Mouse (Mus musculus): ENCODE data around the gene Rnf220.

Rnf220 gene

GRCm38 (mm10) chr4:117487471-117487870 is 9.4 kb downstream of the Rnf220 start:
- no peak for DNase-seq (ENCODE audit: low read depth)

DNA sequence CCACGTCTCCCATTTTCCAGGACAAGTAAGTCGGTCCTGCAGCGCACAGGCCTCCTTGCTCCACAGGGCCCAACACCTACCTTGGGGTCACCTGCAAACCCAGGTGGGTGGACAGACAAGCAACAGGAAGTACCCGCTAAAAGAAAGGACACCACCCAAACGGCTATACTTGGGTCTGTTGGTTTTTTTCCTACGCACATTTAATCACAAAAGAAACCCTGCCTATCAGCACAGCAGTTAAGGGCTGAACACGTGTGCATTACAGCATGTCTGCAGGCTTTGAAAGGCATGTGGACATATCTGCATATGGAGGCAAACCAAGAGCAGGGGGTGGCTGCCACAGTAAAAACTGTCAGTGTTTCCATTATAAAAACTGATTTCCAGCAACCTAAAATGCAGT is 10.7 kb downstream of the Rnf220 start:
- DNase-seq (ENCODE audit: low read depth) = no peak

DNA sequence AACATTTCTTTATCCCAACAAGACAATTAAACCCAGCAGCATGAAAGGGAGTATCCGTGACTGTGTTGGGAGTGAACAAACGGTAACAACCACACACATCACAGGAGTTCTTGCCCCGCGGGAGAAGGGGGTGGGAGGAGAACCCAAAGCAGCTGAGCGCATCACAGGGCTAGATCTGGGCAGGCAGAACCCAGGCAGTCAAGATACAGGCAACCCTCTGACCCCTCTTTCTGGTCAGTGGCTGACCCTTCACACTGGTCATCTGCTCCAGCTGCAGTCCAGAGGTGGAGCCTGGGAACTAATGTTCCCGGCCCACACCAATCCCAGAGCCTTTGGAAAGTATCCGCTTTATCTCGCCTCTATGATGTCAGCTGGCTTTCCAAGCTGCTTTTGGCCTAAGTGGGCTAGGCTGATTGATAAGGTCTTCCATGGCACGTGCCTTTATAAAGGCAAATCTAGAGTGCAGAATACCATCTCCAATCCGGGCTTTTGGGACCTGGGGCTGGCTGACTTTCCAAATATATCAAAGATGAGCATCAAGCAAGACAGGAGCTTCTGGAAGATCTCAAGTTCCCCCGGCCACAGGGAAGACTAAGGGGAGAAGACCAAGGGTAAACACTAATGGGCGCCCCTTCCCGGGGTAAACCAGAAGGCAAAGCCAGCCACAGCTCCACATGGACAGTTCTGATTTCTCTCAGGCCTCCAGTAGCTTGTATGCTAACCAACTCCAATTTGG is 11.6 kb downstream of the Rnf220 start:
- no peak for DNase-seq (ENCODE audit: low read depth)

DNA sequence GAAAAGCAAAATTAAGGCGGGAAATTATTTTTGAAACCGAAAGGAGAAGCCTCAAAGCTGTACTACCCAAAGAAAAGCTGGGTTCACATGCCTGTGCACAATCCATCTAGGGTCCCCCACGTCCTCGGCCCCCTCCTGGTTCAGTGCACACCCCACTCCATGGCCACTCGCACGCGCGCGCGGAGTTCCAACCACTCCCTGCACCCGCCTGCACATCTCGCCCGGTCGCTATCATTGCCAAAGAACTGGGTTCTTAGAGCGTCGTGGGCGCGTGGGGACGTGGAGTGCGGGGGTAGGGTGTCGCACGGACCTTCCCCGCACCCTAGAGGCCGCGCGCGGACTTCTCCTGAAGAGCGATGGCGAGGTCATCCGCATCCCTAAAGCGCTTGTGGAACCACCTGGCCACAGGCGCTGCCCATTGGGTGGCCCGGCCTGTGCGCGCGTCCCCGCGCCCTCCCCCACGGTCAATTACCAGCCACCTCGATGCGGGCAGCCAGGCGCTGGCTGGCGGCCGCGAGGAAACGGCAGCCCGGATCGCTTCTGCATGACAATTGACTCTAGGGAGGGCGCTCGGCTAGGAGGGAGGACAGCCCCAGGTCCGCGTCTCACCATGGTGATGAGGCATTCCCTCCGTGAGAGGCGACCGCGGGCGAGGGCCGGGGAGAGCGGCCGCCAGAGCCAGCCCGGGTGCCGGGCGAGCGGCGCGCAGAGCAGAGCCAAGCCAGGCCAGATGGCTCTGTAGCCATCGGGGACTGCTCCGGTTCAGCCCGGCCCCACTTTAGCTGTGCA is 12.4 kb downstream of the Rnf220 start:
- DNase-seq (ENCODE audit: low read depth) = no peak

GRCm38 (mm10) chr4:117483931-117484255 is 13.0 kb downstream of the Rnf220 start:
- no peak for DNase-seq (ENCODE audit: low read depth)

DNA sequence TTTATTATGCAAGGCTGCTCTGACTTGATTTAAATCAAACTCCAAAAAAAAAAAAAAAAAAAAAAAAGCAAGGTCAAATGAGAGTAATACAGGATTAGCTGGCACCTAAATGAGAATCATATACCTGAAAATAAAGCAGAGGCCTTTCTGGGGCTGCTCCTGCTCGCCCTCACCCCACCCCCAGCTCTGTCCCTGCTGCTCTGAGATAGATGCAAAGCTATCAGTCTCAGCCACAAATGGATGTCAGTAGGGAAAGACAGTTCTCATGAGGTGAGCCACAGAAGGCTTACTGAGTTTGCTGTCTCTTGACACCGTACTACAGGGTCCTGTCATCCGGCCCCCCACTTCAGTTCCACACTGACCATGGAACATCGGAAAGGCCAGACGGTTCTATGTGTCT is 14.7 kb downstream of the Rnf220 start:
- no peak for DNase-seq (ENCODE audit: low read depth)

GRCm38 (mm10) chr4:117480611-117481445 is 16.0 kb downstream of the Rnf220 start:
- DNase-seq (ENCODE audit: low read depth) = no peak

DNA sequence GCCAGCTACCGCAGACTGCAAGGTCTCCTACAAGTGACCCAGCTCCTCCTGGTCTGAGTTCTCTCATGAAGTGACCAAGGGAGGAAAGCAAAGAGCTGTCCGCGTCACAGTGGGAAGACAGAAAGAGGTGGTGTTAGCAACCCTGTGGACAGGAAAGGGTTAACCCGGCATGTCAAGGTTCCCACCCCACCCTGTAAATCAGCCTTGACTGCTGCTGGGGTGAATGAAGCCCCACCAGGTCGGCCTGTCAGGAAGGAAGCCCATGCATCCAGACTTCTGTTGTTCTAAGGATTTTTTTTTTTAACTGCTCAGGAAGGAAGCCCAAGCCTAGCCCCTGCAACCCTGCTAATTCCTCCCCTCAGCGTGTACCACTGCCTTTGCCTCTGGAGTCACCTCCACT is 16.9 kb downstream of the Rnf220 start:
- no peak for DNase-seq (ENCODE audit: low read depth)

DNA sequence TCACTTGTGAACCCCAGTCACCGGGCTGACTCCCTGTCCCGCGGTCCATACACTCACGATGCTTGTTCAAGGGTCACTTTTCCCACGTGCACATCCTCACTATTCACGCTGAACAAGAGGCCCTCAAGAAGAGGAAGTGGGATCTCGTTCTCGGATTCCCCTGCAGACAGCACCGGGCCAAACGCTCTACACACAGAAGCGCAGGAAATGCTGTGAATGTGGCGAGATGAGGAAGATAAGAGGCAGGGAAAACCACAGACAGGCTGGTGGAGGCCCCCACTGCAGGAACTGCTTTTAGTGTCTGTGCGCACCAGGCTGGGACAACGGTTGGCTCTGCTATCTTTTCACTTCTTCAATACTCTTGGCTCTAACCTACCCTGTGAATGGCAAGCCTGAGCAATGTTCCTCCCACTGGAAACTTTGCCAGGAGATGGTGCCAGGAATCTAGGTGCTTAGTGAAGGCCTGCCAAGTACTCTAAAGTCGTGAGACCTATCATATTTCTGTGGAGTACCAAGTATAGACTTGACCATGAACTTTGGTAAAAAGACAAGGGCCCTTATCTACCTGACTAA is 18.7 kb downstream of the Rnf220 start:
- no peak for DNase-seq (ENCODE audit: low read depth)

DNA sequence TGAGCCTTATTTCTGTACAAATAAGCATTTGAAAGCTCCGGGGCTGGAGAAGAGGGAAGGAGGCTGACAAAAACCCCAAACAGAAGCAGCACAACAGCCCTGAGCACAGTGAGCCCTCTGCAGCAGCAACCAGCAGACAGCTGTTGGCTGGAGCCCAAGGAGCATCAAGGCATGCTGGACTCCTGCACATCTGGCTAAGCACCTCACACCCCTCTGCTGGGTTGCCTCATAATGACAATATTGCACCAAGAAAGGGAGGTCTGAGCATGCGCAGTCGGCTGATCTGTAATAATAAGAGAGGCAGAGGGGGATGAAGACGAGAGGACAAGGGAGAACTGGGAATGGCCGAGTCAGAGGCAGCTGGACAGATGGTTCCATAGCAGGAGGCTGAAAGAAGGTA is 19.5 kb downstream of the Rnf220 start:
- no peak for DNase-seq (ENCODE audit: low read depth)

GRCm38 (mm10) chr4:117476777-117477176 is 20.1 kb downstream of the Rnf220 start:
- no peak for DNase-seq (ENCODE audit: low read depth)

DNA sequence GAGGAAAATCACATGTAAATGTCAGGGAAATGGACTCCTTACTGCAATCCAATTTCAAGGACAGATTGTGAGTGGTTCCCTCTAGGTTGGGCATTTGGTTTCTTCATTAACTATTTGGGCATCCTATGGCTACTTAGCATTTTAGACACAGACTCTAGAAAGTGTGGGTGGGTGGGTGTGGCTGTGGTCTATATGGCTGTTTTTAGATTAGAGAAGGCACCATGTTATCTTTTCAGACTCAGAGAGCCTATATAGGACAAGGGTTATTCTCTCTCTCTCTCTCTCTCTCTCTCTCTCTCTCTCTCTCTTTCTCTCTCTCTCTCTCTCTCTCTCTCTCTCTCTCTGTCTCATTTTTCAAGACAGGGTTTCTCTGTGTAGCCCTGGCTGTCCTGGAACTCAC is 20.5 kb downstream of the Rnf220 start:
- no peak for DNase-seq (ENCODE audit: low read depth)

GRCm38 (mm10) chr4:117473985-117474354 is 22.9 kb downstream of the Rnf220 start:
- DNase-seq (ENCODE audit: low read depth) = no peak

GRCm38 (mm10) chr4:117473291-117473984 is 23.4 kb downstream of the Rnf220 start:
- no peak for DNase-seq (ENCODE audit: low read depth)

DNA sequence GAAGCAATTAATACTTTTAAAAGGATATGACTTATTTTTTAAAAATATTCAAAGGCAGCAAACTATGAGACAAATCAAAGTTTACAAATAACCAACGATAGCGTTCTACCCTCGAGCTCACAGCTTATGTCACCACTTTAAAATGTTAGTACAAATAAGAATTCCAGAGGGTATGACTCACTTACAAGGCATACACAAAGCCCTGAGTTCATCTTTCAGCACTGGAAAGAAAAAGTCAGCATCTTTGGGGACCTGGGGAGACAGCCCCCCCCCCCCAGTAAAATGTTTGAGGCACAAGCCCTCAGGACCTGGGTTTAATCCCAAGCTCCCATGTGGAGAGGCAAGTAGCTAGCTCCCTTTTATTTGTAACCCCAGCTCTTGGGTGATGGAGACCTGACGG is 27.4 kb downstream of the Rnf220 start:
- DNase-seq (ENCODE audit: low read depth) = no peak

DNA sequence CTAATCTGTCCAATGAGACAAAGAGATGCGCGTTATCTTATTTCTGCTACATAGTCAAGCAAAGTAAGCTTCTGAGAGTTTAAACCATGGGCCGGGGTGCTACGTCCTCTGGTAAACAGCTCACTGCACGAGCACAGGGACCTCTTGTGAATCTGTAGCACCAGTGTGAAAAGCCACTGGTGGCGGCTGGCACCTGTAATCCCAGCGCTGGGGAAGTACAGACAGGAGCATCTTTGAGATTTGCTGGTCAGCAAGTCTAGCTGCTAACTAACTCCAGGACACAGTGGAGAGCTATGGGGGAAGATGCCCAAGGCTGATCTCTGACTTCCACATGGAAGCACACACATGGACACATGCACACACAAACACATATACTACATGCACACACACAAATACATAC is 28.9 kb downstream of the Rnf220 start:
- no peak for DNase-seq (ENCODE audit: low read depth)

- DNase-seq (ENCODE audit: low read depth) = no peak
These were observed 47.7 kb downstream of the Rnf220 start for GRCm38 (mm10) chr4:117449151-117449550.

GRCm38 (mm10) chr4:117447926-117448325 is 48.9 kb downstream of the Rnf220 start:
- no peak for DNase-seq (ENCODE audit: low read depth)

DNA sequence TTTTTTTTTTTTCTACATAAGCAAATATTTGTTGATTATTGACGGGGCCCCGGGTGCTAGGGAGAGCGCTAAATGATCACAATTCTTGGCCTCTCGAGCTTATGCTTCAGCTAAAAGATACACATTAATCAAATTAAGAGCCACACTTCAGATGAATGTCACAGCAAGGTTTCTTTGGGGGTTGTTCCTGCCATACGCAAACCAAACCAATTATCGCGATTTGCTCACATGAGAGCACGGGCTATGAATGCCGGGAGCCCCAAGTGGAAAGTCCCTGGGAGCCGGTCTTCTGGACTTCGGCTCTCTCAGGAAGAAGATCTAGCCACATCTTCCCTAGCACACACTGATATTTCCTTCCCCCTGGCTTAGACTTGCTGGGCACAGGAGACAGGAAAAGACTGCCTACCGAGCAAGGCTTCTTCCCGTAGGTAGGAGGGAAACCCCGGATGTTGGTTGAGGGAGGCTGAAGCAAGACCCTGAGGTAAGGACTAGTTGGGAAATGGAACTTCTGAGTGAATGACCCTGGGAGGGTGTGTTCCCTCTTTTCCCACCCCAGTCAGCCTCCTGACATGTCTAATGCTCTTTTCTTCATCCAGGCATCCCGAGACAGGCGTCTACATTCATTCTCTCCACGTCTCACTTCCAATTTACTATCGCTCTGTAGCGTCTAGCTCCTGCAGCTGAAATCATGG is 51.2 kb downstream of the Rnf220 start:
- no peak for DNase-seq (ENCODE audit: low read depth)

GRCm38 (mm10) chr4:117438919-117439318 is 57.9 kb downstream of the Rnf220 start:
- no peak for DNase-seq (ENCODE audit: low read depth)

- DNase-seq (ENCODE audit: low read depth) = no peak
These were observed 58.8 kb downstream of the Rnf220 start for GRCm38 (mm10) chr4:117438064-117438463.
